Mouse (Mus musculus) effector memory CD4-positive, alpha-beta T cell, adult 5 months (primary cell): Measurements from ENCODE around the gene Kcnab3. TPM values are rescaled to one million over a fixed set of nuclear protein-coding genes. Genes with fewer than 3 reads are reported as not detected.

ENCODE experiments used
- polyA plus RNA-seq: library from polyadenylated mRNA; unstranded; fragments of 100-300 nt; shearing (Covaris generic); gene quantifications from one replicate; pipeline ENCODE4 v1.2.1, GENCODE M21; 2017

The Kcnab3 gene
- polyA plus RNA-seq = 1.2 TPM

GRCm38 (mm10) chr11:69325628-69326407 is at the start of gene Kcnab3:
Gene Kcnab3 (plus strand): TSS chr11:69326258.

GRCm38 (mm10) chr11:69323667-69324111 is 2.4 kb upstream of the Kcnab3 start, which contains the start of the genes Cntrob and Trappc1:
Gene Cntrob (minus strand): TSS chr11:69323775.
Gene Trappc1 (plus strand): TSS chr11:69323980.

GRCm38 (mm10) chr11:69340161-69341131 is 14.4 kb downstream of the Kcnab3 start, which contains the start of gene Rnf227:
Gene Rnf227 (plus strand): TSS chr11:69340461.

GRCm38 (mm10) chr11:69369215-69369989 is 43.3 kb downstream of the Kcnab3 start, which contains the start of gene Chd3:
Gene Chd3 (minus strand): TSS chr11:69369406.

Other genes starting within 250 kb of the Kcnab3 start
- gene Vamp2, start 237.8 kb upstream of the Kcnab3 start, polyA plus RNA-seq = 282 TPM
- 136 TPM for gene Per1, start 231.0 kb upstream of the Kcnab3 start, polyA plus RNA-seq
- 0.41 TPM for gene Hes7, start 205.9 kb upstream of the Kcnab3 start, polyA plus RNA-seq
- gene 9130213A22Rik, start 203.7 kb upstream of the Kcnab3 start, polyA plus RNA-seq = not detected
- gene Aloxe3, start 200.4 kb upstream of the Kcnab3 start, polyA plus RNA-seq = 0.36 TPM
- not detected for gene Alox12b, start 169.3 kb upstream of the Kcnab3 start, polyA plus RNA-seq
- gene Alox8, start 128.4 kb upstream of the Kcnab3 start, polyA plus RNA-seq = 0.80 TPM
- not detected for gene Gucy2e, start 89.2 kb upstream of the Kcnab3 start, polyA plus RNA-seq
- 9.3 TPM for gene Cntrob, start 2.5 kb upstream of the Kcnab3 start, polyA plus RNA-seq
- gene Trappc1, start 2.3 kb upstream of the Kcnab3 start, polyA plus RNA-seq = 44.3 TPM
- gene Rnf227, start 14.2 kb downstream of the Kcnab3 start, polyA plus RNA-seq = 2.1 TPM
- 74.2 TPM for gene Chd3, start 43.1 kb downstream of the Kcnab3 start, polyA plus RNA-seq
- gene Naa38, start 69.2 kb downstream of the Kcnab3 start, polyA plus RNA-seq = 46.8 TPM
- 38.9 TPM for gene Cyb5d1, start 69.4 kb downstream of the Kcnab3 start, polyA plus RNA-seq
- 2.6 TPM for gene Tmem88, start 72.0 kb downstream of the Kcnab3 start, polyA plus RNA-seq
- gene Kdm6b, start 87.4 kb downstream of the Kcnab3 start, polyA plus RNA-seq = 49.6 TPM
- not detected for gene Dnah2, start 222.9 kb downstream of the Kcnab3 start, polyA plus RNA-seq
- not detected for gene Efnb3, start 233.9 kb downstream of the Kcnab3 start, polyA plus RNA-seq